Mouse (Mus musculus) liver, embryonic 14.5 days (tissue): ENCODE data around the gene Arhgef38. TPM values are rescaled to one million over a fixed set of nuclear protein-coding genes. Genes with fewer than 3 reads are reported as not detected.

Experiments
- ATAC-seq: fragments of 200-750 bp; cut with Nextera tagmentation; 2 replicates; pipeline ENCODE4 v1.8.0; 2017; ENCODE audit warnings: moderate number of reproducible peaks, mild to moderate bottlenecking, moderate library complexity; ENCODE audit not compliant: insufficient read depth
- DNase-seq, 3 experiments: peaks; one replicate each; pipeline ENCODE4 v3.0.0-alpha.2; 2012 to 2013; ENCODE audit warnings: low read depth in 3 of 3, low spot score in 3 of 3
- H3K27ac ChIP-seq: fragments of 300-500 bp; sonication (generic); 2 replicates; pipeline ENCODE4 v1.5.1; 2014; ENCODE audit warnings: moderate library complexity, mild to moderate bottlenecking, control low read depth, inconsistent platforms
- H3K27me3 ChIP-seq: fragments of 300-500 bp; sonication (generic); 2 replicates; pipeline ENCODE4 v1.6.1; 2014; ENCODE audit warnings: mild to moderate bottlenecking, low read length, moderate library complexity; ENCODE audit not compliant: control insufficient read depth, insufficient read depth
- H3K36me3 ChIP-seq: fragments of 300-500 bp; sonication (generic); replicated peaks from 2 replicates; pipeline ENCODE4 v1.6.1; 2014; ENCODE audit warnings: low read depth; ENCODE audit not compliant: control insufficient read depth, insufficient read depth
- H3K4me1 ChIP-seq, 2 experiments: fragments of 200-500 bp in 1 of 2; fragments of 300-500 bp in 1 of 2; sonication (generic) in 1 of 2; replicated peaks; 2 replicates each; pipeline ENCODE4 v1.6.1; 2012 to 2014; ENCODE audit warnings: antibody characterized with exemption in 1 of 2, inconsistent platforms in 1 of 2, low read length in 1 of 2; ENCODE audit not compliant: control insufficient read depth in 2 of 2, insufficient read depth in 2 of 2
- H3K4me2 ChIP-seq: fragments of 300-500 bp; sonication (generic); 2 replicates; pipeline ENCODE4 v1.6.1; 2014; ENCODE audit warnings: low read depth, mild to moderate bottlenecking, control low read depth, moderate library complexity
- H3K4me3 ChIP-seq, 2 experiments: fragments of 200-500 bp in 1 of 2; fragments of 300-500 bp in 1 of 2; sonication (generic) in 1 of 2; 2 replicates each; pipeline ENCODE4 v1.5.1; 2012 to 2014; ENCODE audit warnings: low read depth in 2 of 2, low read length in 2 of 2, mild to moderate bottlenecking in 2 of 2, control low read depth in 1 of 2, inconsistent platforms in 1 of 2, moderate library complexity in 1 of 2; ENCODE audit not compliant: insufficient read depth in 1 of 2
- H3K9ac ChIP-seq: fragments of 300-500 bp; sonication (generic); replicated peaks from 2 replicates; pipeline ENCODE4 v1.6.1; 2014; ENCODE audit warnings: mild to moderate bottlenecking, control low read depth, moderate library complexity
- H3K9me3 ChIP-seq: fragments of 300-500 bp; sonication (generic); 2 replicates; pipeline ENCODE4 v1.6.1; 2016; ENCODE audit warnings: low read length, mixed read lengths; ENCODE audit not compliant: control insufficient read depth
- CTCF ChIP-seq: IDR thresholded peaks from 2 replicates; pipeline ENCODE4 v1.5.1; 2016; ENCODE audit warnings: antibody characterized with exemption, low read depth, control low read depth
- EP300 ChIP-seq: IDR thresholded peaks from 2 replicates; pipeline ENCODE4 v1.6.1; 2016; ENCODE audit warnings: antibody characterized with exemption, low read depth
- WGBS: fragments of 180-500 bp; shearing (Covaris S2); extraction: QIAGEN DNeasy Blood & Tissue Kit; methylation state at CpG from one replicate; pipeline ENCODE4 v1.1.7; 2014; ENCODE audit not compliant: insufficient replicate concordance; 5-methylcytosine and 5-hydroxymethylcytosine counted together
- polyA plus RNA-seq, 2 experiments: library from polyadenylated mRNA; depleted of rRNA in 1 of 2; stranded (reverse) in 1 of 2; unstranded in 1 of 2; fragments of >200 nt; fragmentation: Nextera tagmentation in 1 of 2; extraction: Ambion mirVana in 1 of 2; gene quantifications; 2 replicates each; pipeline versions ENCODE4 v1.2.1 to v1.2.3; 2012 to 2014

Arhgef38 gene
- polyA plus RNA-seq, 2 experiments, result 0.02 TPM; not detected in 1

DNA sequence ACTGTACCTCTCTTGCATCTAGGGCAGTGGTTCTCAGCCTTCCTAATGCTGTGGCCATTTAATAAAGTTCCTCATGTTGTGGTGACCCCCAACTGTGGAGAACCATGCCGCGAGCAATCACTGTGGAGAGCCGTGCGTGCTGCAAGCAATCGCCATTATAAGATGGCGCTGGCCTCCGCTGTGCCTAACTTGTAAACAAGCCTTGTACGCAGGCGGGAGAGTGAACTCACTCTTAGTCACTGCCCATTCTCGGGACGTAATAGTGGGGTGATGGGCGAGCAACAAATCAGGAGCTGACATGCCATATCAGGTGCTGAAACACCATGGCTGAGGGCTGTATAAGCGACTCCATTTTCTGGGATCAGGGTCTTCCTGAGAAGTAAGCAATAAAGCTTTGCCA, 32.6 kb downstream of the Arhgef38 start:
- no peak overlapping the region for H3K4me2 ChIP-seq
- H3K27me3 ChIP-seq, result no peaks in the 10 kb centered on the region
- H3K9ac ChIP-seq, result no peak overlapping the region
- no peak for TF ChIP-seq EP300
- no peak for TF ChIP-seq CTCF
- 77% methylated on average over 13 of the region's 13 CpGs for WGBS
- H3K9me3 ChIP-seq, result no peaks in the 10 kb centered on the region
- H3K4me3 ChIP-seq, result no peak overlapping the region
- H3K36me3 ChIP-seq, result no peaks in the 10 kb centered on the region
- H3K4me1 ChIP-seq, result no peaks in the 10 kb centered on the region
- ATAC-seq (no peak), DNase-seq (no peak)
- H3K27ac ChIP-seq, result no peak overlapping the region

- WGBS, result 70% methylated on average over 3 of the region's 3 CpGs
- DNase-seq, result no peak
- no peak for ATAC-seq
- Histone ChIP-seq H3K4me2 (no peak overlapping the region), H3K27me3 (no peaks in the 10 kb centered on the region), H3K9me3 (no peaks in the 10 kb centered on the region), H3K4me1 (no peaks in the 10 kb centered on the region), H3K4me3 (no peak overlapping the region), H3K9ac (no peak overlapping the region), H3K36me3 (no peaks in the 10 kb centered on the region), H3K27ac (no peak overlapping the region)
- TF ChIP-seq CTCF (no peak), EP300 (no peak)
Measured at GRCm38 (mm10) chr3:133188930-133189329, 45.8 kb downstream of the Arhgef38 start.

DNA sequence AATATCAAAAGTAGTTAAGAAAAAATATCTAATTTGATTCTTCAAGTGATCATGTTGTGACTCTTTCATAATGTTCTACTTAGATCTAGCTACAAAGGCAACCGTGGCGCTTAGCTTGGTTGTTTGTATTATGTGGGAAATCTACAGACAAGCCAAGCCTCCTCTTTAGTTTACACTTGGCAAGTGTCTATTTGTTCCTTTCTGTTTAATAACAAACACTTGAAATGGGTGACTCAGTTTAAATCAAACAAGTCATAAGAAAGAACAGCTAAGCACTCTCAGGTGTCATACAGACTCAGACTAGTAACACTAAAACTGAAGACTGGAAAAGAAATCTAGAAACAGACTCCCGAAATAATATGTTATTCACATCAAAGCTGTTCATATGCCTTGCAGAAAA, 47.2 kb downstream of the Arhgef38 start:
- no peak for DNase-seq
- Histone ChIP-seq H3K27me3 (no peaks in the 10 kb centered on the region), H3K4me1 (no peaks in the 10 kb centered on the region), H3K4me3 (no peak overlapping the region), H3K36me3 (no peaks in the 10 kb centered on the region), H3K27ac (no peak overlapping the region), H3K9ac (no peak overlapping the region), H3K9me3 (no peaks in the 10 kb centered on the region), H3K4me2 (no peak overlapping the region)
- no peak for ATAC-seq
- TF ChIP-seq CTCF (no peak), EP300 (no peak)
- 71% methylated on average over 3 of the region's 3 CpGs for WGBS

DNA sequence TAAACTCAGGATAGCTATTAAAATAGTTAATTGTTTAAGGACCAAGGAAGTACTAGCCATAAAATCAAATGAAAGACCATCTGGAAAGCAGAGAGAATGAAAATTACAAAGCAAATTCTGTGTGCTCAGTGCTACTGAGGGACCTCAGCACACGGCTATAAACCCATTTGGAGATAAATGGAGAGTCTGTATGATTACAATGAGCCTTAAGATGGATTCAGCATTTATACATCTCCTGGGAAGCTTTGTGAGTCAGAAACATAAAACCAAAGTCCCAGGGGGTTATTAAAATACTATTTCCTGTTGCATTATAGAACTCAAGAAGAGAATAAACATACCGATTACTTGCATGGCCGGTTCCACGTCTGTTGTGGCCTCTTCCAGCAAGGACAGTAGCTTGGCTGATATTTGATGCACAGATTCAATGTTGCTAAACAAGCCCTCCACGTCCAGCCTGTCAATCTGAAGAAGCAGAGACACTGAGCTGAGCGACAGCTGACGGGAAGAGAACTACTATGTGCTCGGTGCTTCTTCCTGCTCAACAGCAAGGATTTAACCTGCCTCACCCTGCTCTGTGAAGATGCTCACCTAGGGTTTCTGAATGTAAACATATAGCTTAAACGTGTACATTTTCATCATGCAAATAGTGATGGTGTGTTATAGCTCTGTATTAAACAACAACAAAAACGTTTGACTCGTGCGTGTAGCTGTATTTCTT, 58.6 kb downstream of the Arhgef38 start:
- DNase-seq, result no peak
- no peak for ATAC-seq
- Histone ChIP-seq H3K4me1 (no peaks in the 10 kb centered on the region), H3K4me3 (no peak overlapping the region), H3K27ac (no peak overlapping the region), H3K27me3 (no peaks in the 10 kb centered on the region), H3K36me3 (no peaks in the 10 kb centered on the region), H3K4me2 (no peak overlapping the region), H3K9me3 (no peaks in the 10 kb centered on the region), H3K9ac (no peak overlapping the region)
- 58% methylated on average over 12 of the region's 12 CpGs for WGBS
- TF ChIP-seq EP300 (no peak), CTCF (no peak)

- Histone ChIP-seq H3K9ac (no peak overlapping the region), H3K4me2 (no peak overlapping the region), H3K36me3 (no peaks in the 10 kb centered on the region), H3K4me3 (no peak overlapping the region), H3K4me1 (no peaks in the 10 kb centered on the region), H3K27ac (no peak overlapping the region), H3K27me3 (no peaks in the 10 kb centered on the region), H3K9me3 (no peaks in the 10 kb centered on the region)
- ATAC-seq, result no peak
- 58% methylated on average over 4 of the region's 4 CpGs for WGBS
- no peak for DNase-seq
- TF ChIP-seq CTCF (no peak), EP300 (no peak)
Measured at GRCm38 (mm10) chr3:133172291-133172690, 62.5 kb downstream of the Arhgef38 start.
